Mouse (Mus musculus) liver, embryonic 12.5 days (tissue): ENCODE measurements around the gene Ccnd1. TPM values are rescaled to one million over a fixed set of nuclear protein-coding genes. Genes with fewer than 3 reads are reported as not detected.

ENCODE experiments used
- ATAC-seq: fragments of 200-750 bp; cut with Nextera tagmentation; 2 replicates; pipeline ENCODE4 v1.8.0; 2017; ENCODE audit warnings: moderate number of reproducible peaks, mild to moderate bottlenecking, moderate library complexity
- H3K27ac ChIP-seq: fragments of 300-500 bp; sonication (generic); 2 replicates; pipeline ENCODE4 v1.5.1; 2016; ENCODE audit warnings: mild to moderate bottlenecking
- H3K27me3 ChIP-seq: fragments of 300-500 bp; sonication (generic); replicated peaks from 2 replicates; pipeline ENCODE4 v1.6.1; 2016; ENCODE audit warnings: mild to moderate bottlenecking, moderate library complexity
- H3K36me3 ChIP-seq: fragments of 300-500 bp; sonication (generic); 2 replicates; pipeline ENCODE4 v1.6.1; 2016; ENCODE audit warnings: mild to moderate bottlenecking, moderate library complexity
- H3K4me1 ChIP-seq: fragments of 300-500 bp; sonication (generic); 2 replicates; pipeline ENCODE4 v1.6.1; 2016
- H3K4me2 ChIP-seq: fragments of 300-500 bp; sonication (generic); 2 replicates; pipeline ENCODE4 v1.6.1; 2016; ENCODE audit warnings: mild to moderate bottlenecking, moderate library complexity
- H3K4me3 ChIP-seq: fragments of 300-500 bp; sonication (generic); 2 replicates; pipeline ENCODE4 v1.5.1; 2016; ENCODE audit warnings: mild to moderate bottlenecking, moderate library complexity
- H3K9ac ChIP-seq: fragments of 300-500 bp; sonication (generic); 2 replicates; pipeline ENCODE4 v1.6.1; 2016; ENCODE audit warnings: mild to moderate bottlenecking, moderate library complexity
- H3K9me3 ChIP-seq: fragments of 300-500 bp; sonication (generic); replicated peaks from 2 replicates; pipeline ENCODE4 v1.6.1; 2016; ENCODE audit warnings: mild to moderate bottlenecking, moderate library complexity
- whole genome bisulfite sequencing: fragments of 180-500 bp; shearing (Covaris S2); methylation state at CpG from one replicate; pipeline ENCODE4 v1.1.7; 2016; ENCODE audit not compliant: insufficient replicate concordance; 5-methylcytosine and 5-hydroxymethylcytosine counted together
- polyA plus RNA-seq: library from polyadenylated mRNA; unstranded; fragments of >200 nt; fragmentation: Nextera tagmentation; extraction: Ambion mirVana; gene quantifications from 2 replicates; pipeline ENCODE4 v1.2.1, GENCODE M21; 2016

Gene Ccnd1
- 46.0 and 47.1 TPM in 2 replicates for polyA plus RNA-seq

DNA sequence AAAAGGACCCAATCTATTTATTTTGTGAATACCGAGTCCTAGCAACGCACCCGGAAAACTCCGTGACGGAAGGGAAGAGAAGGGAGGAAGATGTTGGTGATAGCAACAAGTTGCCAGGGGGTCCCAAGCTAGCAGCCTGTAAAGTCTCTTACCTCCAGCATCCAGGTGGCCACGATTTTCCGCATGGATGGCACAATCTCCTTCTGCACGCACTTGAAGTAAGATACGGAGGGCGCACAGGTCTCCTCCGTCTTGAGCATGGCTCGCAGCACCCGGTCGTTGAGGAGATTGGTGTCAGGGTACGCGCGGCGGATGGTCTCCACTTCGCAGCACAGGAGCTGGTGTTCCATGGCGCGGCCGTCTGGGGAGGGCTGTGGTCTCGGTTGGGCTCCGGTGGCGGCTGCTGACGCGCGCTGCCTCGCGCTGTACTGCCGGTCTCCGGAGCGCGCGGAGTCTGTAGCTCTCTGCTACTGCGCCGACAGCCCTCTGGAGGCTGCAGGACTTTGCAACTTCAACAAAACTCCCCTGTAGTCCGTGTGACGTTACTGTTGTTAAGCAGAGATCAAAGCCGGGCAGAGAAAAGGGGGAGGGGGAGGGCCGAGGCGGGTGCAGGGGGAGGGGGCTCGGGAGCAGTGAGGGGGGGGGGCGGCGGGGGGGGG, at the start of gene Ccnd1:
Gene Ccnd1 (minus strand): TSS at position 582 of the 659 bp plus-strand sequence.
- H3K9me3 ChIP-seq, result no peaks in the 10 kb centered on the region
- H3K27ac ChIP-seq, result peak within 1 kb of the TSS; percentile 77
- H3K4me2 ChIP-seq, result peak within 1 kb of the TSS; percentile 61
- peaks cover 28% of the 10 kb centered on the region for H3K36me3 ChIP-seq
- peaks cover 88% of the 10 kb centered on the region for H3K27me3 ChIP-seq
- WGBS, result under 1% methylated on average over 42 of the region's 45 CpGs
- H3K4me1 ChIP-seq, result peaks cover 29% of the 10 kb centered on the region
- H3K9ac ChIP-seq, result peak within 1 kb of the TSS; percentile 59
- H3K4me3 ChIP-seq, result peak within 1 kb of the TSS; percentile 57
- ATAC-seq, result peak; percentile 47

GRCm38 (mm10) chr7:144988856-144989255, 49.1 kb upstream of the Ccnd1 start:
- H3K9me3 ChIP-seq, result no peaks in the 10 kb centered on the region
- no peak overlapping the region for H3K4me3 ChIP-seq
- H3K36me3 ChIP-seq, result no peaks in the 10 kb centered on the region
- no peak overlapping the region for H3K27ac ChIP-seq
- no peak overlapping the region for H3K4me2 ChIP-seq
- no peaks in the 10 kb centered on the region for H3K27me3 ChIP-seq
- no peaks in the 10 kb centered on the region for H3K4me1 ChIP-seq
- 52% methylated on average over 3 of the region's 3 CpGs for WGBS
- no peak for ATAC-seq
- no peak overlapping the region for H3K9ac ChIP-seq

DNA sequence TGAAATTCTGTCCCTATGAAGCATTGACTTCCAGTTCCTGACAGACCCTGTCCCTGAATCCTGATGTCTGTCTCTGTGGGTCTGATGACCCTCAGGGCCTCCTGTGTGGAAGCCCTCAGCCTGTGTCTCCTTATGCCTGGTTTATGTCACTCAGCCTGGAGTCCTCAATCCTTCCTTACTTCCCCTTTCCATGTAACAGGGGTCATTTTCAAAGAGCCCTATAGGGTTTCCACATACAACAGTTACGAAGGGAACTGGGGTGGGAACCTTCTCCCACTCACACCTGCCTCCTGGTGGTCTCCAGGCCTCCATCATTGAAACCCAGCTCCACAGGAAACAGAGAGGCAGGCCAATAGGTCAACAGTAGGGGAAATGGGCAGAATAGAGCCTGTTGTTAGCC, 45.4 kb upstream of the Ccnd1 start:
- Histone ChIP-seq H3K4me3 (no peak overlapping the region), H3K4me2 (no peak overlapping the region), H3K9ac (no peak overlapping the region), H3K36me3 (no peaks in the 10 kb centered on the region), H3K4me1 (no peaks in the 10 kb centered on the region), H3K27ac (no peak overlapping the region), H3K9me3 (no peaks in the 10 kb centered on the region), H3K27me3 (no peaks in the 10 kb centered on the region)
- 48% methylated on average over 1 of the region's 1 CpGs for whole genome bisulfite sequencing
- no peak for ATAC-seq

DNA sequence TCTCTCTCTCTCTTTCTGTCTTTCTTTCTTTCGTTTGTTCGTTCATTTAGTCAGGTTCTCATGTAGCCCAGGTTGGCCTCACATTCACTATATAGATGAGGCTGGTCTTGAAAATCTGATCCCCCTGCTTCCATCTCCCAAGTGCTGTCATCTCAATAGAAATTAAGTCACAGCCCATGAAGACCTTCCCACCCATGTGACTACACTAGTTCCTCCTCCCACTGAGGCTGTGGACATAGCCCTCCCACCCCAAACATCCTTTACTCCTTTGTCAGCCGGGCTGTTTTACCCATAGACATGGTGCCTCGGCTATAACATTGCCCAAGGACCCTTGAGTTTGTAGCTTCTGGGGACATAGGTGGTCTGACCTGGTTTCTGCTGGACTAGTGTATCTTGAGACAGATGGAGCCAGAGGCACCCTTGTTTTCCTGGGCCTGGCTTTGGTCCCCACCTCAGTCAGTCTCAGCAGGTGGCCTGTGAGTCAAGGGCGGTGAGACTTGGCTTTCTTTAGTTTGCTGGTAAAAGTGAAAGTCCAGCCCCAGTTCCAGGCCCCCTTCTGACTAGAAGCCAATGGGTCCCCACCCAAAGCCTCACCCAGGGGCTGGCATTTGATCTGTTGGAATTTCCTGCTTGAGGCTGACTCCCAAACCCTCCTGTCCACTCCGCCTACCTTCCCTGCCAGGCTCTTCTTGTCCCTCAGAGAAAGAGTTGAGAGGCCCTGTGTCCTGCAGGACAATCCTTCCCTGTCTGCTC, 42.8 kb upstream of the Ccnd1 start:
- ATAC-seq, result no peak
- no peaks in the 10 kb centered on the region for H3K36me3 ChIP-seq
- WGBS, result 73% methylated on average over 6 of the region's 6 CpGs
- no peaks in the 10 kb centered on the region for H3K4me1 ChIP-seq
- H3K4me2 ChIP-seq, result no peak overlapping the region
- H3K9me3 ChIP-seq, result no peaks in the 10 kb centered on the region
- H3K9ac ChIP-seq, result no peak overlapping the region
- H3K27ac ChIP-seq, result no peak overlapping the region
- no peak overlapping the region for H3K4me3 ChIP-seq
- H3K27me3 ChIP-seq, result no peaks in the 10 kb centered on the region

DNA sequence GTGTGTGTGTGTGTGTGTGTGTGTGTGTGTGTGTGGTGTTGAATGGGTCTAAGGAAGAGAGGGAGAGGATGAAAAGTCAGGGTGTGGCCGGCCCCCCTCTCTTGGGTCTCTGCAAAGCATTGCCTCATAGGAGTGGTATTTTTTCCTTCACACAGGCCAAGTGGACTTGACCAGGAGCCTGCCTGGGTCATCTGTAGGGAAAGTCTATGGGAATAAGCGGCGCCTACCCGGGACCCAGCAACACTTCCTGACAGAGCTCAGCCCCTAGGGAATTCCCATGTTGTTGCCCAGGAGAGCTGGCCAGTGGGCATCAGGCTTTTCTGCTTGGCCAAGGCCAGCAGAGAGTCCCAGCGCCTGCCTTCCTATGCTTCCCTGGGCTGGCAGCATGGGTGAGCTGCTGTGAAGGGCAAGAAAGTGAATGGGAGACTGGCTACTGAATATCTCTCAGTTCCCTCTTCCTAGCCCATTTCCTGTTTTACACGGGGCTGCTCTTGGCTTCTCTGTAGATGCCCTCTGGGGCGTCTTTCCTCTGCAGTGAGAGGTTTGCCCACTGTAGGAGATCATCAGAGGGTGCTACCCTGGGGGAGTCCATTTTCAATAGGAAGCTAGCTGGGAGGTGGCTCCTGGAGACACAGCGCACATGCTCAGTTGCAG, 41.8 kb upstream of the Ccnd1 start:
- no peak overlapping the region for H3K9ac ChIP-seq
- H3K27ac ChIP-seq, result no peak overlapping the region
- H3K36me3 ChIP-seq, result no peaks in the 10 kb centered on the region
- no peaks in the 10 kb centered on the region for H3K4me1 ChIP-seq
- ATAC-seq, result no peak
- H3K4me2 ChIP-seq, result no peak overlapping the region
- H3K27me3 ChIP-seq, result no peaks in the 10 kb centered on the region
- H3K4me3 ChIP-seq, result no peak overlapping the region
- WGBS, result 55% methylated on average over 8 of the region's 8 CpGs
- H3K9me3 ChIP-seq, result no peaks in the 10 kb centered on the region

GRCm38 (mm10) chr7:144979814-144980213, 40.1 kb upstream of the Ccnd1 start:
- no peaks in the 10 kb centered on the region for H3K9me3 ChIP-seq
- ATAC-seq, result no peak
- no peak overlapping the region for H3K4me3 ChIP-seq
- H3K27ac ChIP-seq, result no peak overlapping the region
- H3K36me3 ChIP-seq, result no peaks in the 10 kb centered on the region
- H3K27me3 ChIP-seq, result no peaks in the 10 kb centered on the region
- WGBS, result 54% methylated on average over 5 of the region's 5 CpGs
- no peak overlapping the region for H3K9ac ChIP-seq
- no peaks in the 10 kb centered on the region for H3K4me1 ChIP-seq
- no peak overlapping the region for H3K4me2 ChIP-seq

- Histone ChIP-seq H3K4me3 (no peak overlapping the region), H3K9ac (no peak overlapping the region), H3K4me2 (no peak overlapping the region), H3K9me3 (no peaks in the 10 kb centered on the region), H3K36me3 (no peaks in the 10 kb centered on the region), H3K4me1 (no peaks in the 10 kb centered on the region), H3K27ac (no peak overlapping the region), H3K27me3 (no peaks in the 10 kb centered on the region)
- 70% methylated on average over 2 of the region's 2 CpGs for WGBS
- no peak for ATAC-seq
Measured at GRCm38 (mm10) chr7:144977121-144977520, 37.4 kb upstream of the Ccnd1 start.

GRCm38 (mm10) chr7:144973461-144973860, 33.7 kb upstream of the Ccnd1 start:
- no peak overlapping the region for H3K4me3 ChIP-seq
- H3K4me2 ChIP-seq, result no peak overlapping the region
- H3K9me3 ChIP-seq, result no peaks in the 10 kb centered on the region
- WGBS, result 61% methylated on average over 8 of the region's 8 CpGs
- no peaks in the 10 kb centered on the region for H3K27me3 ChIP-seq
- H3K36me3 ChIP-seq, result no peaks in the 10 kb centered on the region
- H3K4me1 ChIP-seq, result no peaks in the 10 kb centered on the region
- H3K27ac ChIP-seq, result no peak overlapping the region
- no peak for ATAC-seq
- H3K9ac ChIP-seq, result no peak overlapping the region

GRCm38 (mm10) chr7:144971769-144972168, 32.0 kb upstream of the Ccnd1 start:
- H3K27ac ChIP-seq, result no peak overlapping the region
- 43% methylated on average over 2 of the region's 2 CpGs for WGBS
- H3K4me1 ChIP-seq, result no peaks in the 10 kb centered on the region
- no peaks in the 10 kb centered on the region for H3K27me3 ChIP-seq
- ATAC-seq, result no peak
- no peak overlapping the region for H3K4me3 ChIP-seq
- no peaks in the 10 kb centered on the region for H3K36me3 ChIP-seq
- H3K4me2 ChIP-seq, result no peak overlapping the region
- no peak overlapping the region for H3K9ac ChIP-seq
- H3K9me3 ChIP-seq, result no peaks in the 10 kb centered on the region

DNA sequence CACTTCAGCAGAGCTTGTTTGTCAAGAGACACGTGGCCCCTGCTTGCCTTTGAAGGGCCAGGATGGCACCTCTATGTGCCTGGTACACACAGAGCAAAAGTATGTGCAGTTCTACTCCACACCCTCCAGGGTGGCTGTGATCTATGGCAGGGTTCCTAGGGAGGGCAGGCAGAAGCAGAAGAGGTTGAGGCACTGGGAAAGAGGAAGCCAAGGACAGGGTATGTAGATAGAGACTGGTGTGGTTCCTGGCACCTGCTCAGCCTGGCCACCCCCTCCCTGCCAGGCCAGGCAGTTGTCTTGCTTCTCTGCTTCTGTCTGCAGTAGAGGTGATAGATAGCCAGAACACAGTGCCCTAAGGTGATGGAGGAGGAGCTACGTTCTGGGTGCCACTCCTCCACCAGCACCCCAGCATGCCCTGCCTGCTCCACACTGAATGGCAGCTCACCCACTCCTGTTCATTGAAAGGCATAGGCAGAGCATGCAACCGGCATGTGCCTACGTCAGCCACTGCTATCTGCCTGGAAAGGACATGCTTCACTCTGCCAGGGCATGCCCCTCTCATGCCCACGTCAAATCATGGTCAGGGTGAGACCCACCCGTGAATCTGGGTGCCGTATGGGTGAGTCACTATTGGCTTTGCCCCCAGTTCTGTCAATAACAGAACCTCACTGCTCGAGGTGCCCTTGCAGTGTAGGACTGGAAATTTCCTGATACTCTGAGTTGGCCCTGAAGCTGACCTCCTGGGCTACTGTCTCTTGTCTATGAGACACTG, 31.5 kb upstream of the Ccnd1 start:
- Histone ChIP-seq H3K4me2 (no peak overlapping the region), H3K27me3 (no peaks in the 10 kb centered on the region), H3K9ac (no peak overlapping the region), H3K4me1 (no peaks in the 10 kb centered on the region), H3K36me3 (no peaks in the 10 kb centered on the region), H3K9me3 (no peaks in the 10 kb centered on the region), H3K27ac (no peak overlapping the region), H3K4me3 (no peak overlapping the region)
- 50% methylated on average over 8 of the region's 8 CpGs for WGBS
- peak; percentile 42; the same call in 1 of the 2 replicates for ATAC-seq

GRCm38 (mm10) chr7:144965893-144966292, 26.2 kb upstream of the Ccnd1 start:
- no peak overlapping the region for H3K4me2 ChIP-seq
- WGBS, result 45% methylated on average over 5 of the region's 5 CpGs
- H3K4me3 ChIP-seq, result no peak overlapping the region
- no peak for ATAC-seq
- no peaks in the 10 kb centered on the region for H3K9me3 ChIP-seq
- H3K4me1 ChIP-seq, result no peaks in the 10 kb centered on the region
- no peak overlapping the region for H3K9ac ChIP-seq
- no peak overlapping the region for H3K27ac ChIP-seq
- no peaks in the 10 kb centered on the region for H3K27me3 ChIP-seq
- no peaks in the 10 kb centered on the region for H3K36me3 ChIP-seq

DNA sequence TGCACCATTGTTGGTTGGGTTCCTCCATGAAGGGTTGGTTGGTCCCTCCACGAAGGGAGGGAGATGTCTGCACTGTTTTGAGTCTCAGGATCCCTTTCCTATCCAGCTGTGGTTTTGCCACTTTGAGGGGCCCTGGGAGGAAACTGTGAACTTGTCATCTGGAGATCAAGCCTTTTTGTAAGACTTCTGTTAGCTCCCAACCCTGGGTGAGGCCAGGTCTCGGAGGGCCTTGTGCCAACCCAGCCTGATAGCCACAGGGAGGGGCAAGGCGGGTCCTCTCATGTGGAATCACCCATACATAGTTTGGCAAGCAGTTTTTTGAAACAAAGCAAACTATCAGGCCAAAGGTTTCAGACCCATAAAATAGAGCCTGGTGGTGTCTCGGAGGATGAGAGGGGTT, 24.6 kb upstream of the Ccnd1 start:
- Histone ChIP-seq H3K27ac (no peak overlapping the region), H3K4me3 (no peak overlapping the region), H3K9ac (no peak overlapping the region), H3K4me2 (no peak overlapping the region), H3K36me3 (no peaks in the 10 kb centered on the region), H3K9me3 (no peaks in the 10 kb centered on the region), H3K4me1 (no peaks in the 10 kb centered on the region), H3K27me3 (no peaks in the 10 kb centered on the region)
- ATAC-seq, result no peak
- 57% methylated on average over 4 of the region's 4 CpGs for WGBS
